Mouse (Mus musculus) liver, adult (tissue): ENCODE results near the gene Hist1h4a.

Experiments
- GATA4 ChIP-seq: IDR thresholded peaks from 2 replicates; pipeline ENCODE4 v1.6.1; 2014; ENCODE audit warnings: mild to moderate bottlenecking, low read length; ENCODE audit not compliant: insufficient replicate concordance

The Hist1h4a gene

DNA sequence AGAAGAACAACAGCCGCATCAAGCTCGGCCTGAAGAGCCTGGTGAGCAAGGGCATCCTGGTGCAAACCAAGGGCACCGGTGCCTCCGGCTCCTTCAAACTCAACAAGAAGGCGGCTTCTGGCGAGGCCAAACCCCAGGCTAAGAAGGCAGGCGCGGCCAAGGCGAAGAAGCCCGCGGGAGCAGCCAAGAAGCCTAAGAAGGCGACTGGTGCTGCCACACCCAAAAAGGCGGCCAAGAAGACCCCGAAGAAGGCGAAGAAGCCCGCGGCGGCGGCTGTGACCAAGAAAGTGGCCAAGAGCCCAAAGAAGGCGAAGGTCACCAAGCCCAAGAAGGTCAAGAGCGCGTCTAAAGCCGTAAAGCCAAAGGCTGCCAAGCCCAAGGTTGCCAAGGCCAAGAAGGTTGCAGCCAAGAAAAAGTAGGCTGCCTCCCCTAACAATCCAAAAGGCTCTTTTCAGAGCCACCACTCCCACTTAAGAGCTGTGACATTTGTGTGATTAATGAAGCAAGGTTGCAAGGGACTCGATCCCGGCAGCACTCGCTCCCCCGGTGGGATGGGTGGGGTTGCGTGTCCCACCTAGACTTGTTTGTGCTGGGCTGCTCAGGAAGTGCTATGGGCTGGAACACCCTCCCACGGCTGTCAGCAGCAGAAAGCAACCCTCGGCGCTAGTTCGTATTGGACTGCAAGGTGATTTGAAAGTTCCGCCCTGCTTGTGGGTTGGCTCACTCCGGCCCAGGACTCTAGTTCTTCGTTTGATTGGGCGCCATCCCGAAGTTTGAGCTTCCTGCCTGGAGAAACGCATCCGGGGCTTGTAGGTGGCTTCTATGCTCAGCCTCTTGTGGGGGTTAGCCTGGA, 21.7 kb downstream of the Hist1h4a start:
- TF ChIP-seq GATA4: no peak

- TF ChIP-seq GATA4: no peak
Measured at GRCm38 (mm10) chr13:23738677-23739068, 22.4 kb downstream of the Hist1h4a start, which contains the start of gene Hist1h1c. Gene Hist1h1c, plus strand, starts transcription at chr13:23738808.

- TF ChIP-seq GATA4: no peak
Measured at GRCm38 (mm10) chr13:23738041-23738440, 23.0 kb downstream of the Hist1h4a start.

GRCm38 (mm10) chr13:23737091-23737490, 23.9 kb downstream of the Hist1h4a start:
- no peak for TF ChIP-seq GATA4

DNA sequence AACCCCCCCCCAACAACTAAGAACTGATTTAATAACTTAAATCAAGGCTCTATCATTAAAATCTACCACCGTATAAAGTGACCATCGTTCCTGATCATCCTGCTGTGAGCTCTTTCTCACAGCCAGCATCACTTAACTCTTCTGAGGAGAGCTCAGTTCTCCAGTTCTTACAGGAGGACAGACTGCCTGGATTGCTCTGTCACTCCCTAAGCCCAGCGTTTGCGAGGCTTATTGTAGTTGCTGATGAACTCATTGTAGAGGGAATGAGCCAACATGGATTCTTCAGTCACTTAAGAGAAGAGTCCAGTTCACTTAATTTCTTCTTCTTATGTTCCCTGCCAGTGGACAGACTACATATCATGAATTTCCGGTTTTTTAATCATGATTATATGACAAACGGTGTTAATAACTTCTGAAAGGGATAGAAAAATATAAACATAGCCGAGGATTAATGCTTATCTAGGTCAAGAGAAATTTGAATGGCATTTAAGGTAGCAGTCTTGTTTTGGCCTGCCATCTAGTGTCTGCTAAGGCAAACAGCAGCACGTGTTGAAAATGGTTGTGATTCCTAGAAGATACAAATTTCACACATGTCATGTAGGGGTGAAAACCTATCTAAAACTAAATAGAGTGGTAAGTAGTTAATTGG, 28.8 kb downstream of the Hist1h4a start:
- TF ChIP-seq GATA4: no peak

DNA sequence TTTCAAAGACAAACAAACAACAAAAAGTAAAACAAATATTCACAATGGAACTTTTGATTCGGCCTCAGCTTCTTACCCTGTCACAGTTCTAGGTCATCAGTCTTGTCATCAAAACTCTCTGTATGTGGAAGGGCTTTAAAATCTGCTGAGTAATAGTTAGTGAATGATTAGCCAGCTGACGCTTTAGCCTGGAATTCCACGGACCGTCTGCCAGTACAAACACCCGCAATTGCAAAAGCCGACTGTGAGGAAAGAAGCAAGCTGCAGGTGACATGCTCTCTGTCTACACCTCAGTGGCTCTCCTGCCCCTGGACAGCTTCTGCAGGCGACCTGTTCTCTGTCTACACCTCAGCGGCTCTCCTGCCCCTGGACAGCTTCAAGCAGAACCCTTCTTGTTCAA, 30.6 kb downstream of the Hist1h4a start:
- no peak for TF ChIP-seq GATA4

DNA sequence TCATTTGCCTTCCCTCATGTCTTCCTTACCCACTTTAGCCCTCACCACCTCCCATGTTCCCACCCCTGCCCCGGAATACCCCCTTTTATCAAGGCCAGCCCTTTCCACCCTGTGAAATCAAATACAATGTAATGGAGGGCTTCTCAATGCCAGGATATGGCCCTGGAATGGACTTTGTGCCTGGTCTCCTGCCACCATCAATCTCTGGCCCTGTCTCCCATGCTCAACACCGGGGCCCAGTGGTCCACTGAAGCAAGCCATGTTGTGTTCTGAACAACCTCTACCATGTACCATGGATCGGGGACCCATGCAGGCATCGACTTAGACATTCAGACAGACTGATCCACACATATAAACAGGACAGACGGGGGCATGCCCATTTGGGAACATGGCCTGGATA, 31.3 kb downstream of the Hist1h4a start:
- no peak for TF ChIP-seq GATA4

- TF ChIP-seq GATA4: no peak
Measured at GRCm38 (mm10) chr13:23729192-23729525, 31.9 kb downstream of the Hist1h4a start.

GRCm38 (mm10) chr13:23728472-23729191, 32.4 kb downstream of the Hist1h4a start:
- no peak for TF ChIP-seq GATA4

DNA sequence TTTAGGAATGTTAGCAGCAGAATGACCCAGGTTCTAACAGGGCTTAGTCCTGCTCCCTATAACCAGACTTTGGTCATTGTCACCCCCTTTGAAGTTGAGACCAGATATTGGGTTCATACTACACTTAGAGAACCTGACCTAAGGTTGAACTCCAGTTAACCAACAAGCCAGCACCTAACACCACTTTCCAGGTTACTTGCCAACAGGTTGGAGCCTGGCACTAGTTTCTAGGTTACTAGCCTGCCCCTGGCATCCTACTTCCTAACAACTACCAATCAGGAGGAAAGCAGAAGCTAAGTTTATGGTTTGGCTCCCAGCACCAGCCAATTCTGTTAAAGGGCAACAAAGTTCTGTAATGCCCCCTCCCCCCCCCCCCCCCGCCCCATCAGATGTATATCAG, 35.8 kb downstream of the Hist1h4a start:
- TF ChIP-seq GATA4: no peak

DNA sequence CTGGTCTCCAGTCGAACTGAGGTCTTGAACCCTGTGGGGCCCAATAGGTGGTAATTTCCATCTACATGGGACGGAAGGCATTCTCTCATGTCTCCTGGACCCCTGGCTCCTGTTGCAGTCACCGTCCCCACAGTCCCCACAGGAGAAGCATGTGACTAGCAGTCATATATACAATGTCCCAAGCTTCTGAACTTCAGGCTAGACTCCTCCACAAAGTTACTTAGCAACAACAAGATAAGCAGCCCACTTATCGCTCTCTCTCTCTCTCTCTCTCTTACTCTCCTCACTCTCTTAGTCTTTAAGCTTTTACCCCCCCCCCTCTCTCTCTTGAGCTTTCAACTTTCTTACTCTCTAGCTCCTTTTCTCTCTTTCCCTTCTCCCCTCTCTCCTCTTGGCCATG, 36.8 kb downstream of the Hist1h4a start:
- TF ChIP-seq GATA4: no peak

DNA sequence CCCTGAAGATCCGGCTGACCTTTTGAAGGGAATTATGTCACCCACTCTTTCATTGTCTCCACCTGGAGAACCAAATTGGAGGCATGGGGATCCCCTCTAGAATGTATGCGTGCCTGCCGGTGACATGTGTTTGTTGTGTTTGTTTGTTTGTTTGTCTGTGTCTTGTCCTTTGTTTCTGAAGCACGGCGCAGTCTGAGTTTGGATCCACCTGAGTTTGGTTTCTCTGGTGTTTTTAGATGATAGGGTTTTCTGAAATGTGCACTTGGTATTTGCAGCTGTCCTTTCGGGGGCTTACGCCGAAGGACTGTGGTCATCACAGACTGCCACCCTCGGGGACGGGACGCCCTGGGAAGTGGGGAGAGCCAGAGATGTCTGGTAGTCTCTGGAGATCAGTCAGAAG, 43.9 kb downstream of the Hist1h4a start:
- TF ChIP-seq GATA4: no peak

GRCm38 (mm10) chr13:23716261-23717042, 44.6 kb downstream of the Hist1h4a start:
- no peak for TF ChIP-seq GATA4
